Mouse (Mus musculus) layer of hippocampus, adult 18-20 months (tissue): Measurements from ENCODE around the gene Mdfi. TPM values are rescaled to one million over a fixed set of nuclear protein-coding genes. Genes with fewer than 3 reads are reported as not detected.

Source experiments
- DNase-seq, 2 experiments: peaks; one replicate each; pipeline ENCODE4 v3.0.0; 2022; ENCODE audit warnings: low spot score in 2 of 2
- total RNA-seq, 2 experiments: library from RNA; stranded (reverse); gene quantifications; 2 replicates each; pipeline ENCODE4 v1.2.3; 2021

The Mdfi gene
- total RNA-seq, 2 experiments from 2014 or later = 0.56 to 0.57 TPM

GRCm38 (mm10) chr17:47805047-47805835, 29.2 kb downstream of the Mdfi start:
- no peak for DNase-seq

- DNase-seq = no peak
Measured at GRCm38 (mm10) chr17:47803662-47804061, 30.8 kb downstream of the Mdfi start.

- DNase-seq = no peak
Measured at GRCm38 (mm10) chr17:47802806-47803205, 31.7 kb downstream of the Mdfi start.

GRCm38 (mm10) chr17:47797383-47797782, 37.1 kb downstream of the Mdfi start:
- no peak for DNase-seq

- no peak for DNase-seq
Measured at GRCm38 (mm10) chr17:47796968-47797367, 37.5 kb downstream of the Mdfi start.

- no peak for DNase-seq
Measured at GRCm38 (mm10) chr17:47796156-47796816, 38.2 kb downstream of the Mdfi start.

GRCm38 (mm10) chr17:47795446-47795845, 39.0 kb downstream of the Mdfi start:
- peak in 1 of 2 experiments; percentile 42 for DNase-seq

- DNase-seq = peak; percentile 64 to 85
Measured at GRCm38 (mm10) chr17:47793377-47793776, 41.1 kb downstream of the Mdfi start.

- peak in 1 of 2 experiments; percentile 50 for DNase-seq
Measured at GRCm38 (mm10) chr17:47792098-47792863, 42.2 kb downstream of the Mdfi start.

GRCm38 (mm10) chr17:47788996-47789395, 45.5 kb downstream of the Mdfi start:
- no peak for DNase-seq

- DNase-seq = no peak
Measured at GRCm38 (mm10) chr17:47788306-47788705, 46.2 kb downstream of the Mdfi start.

GRCm38 (mm10) chr17:47787632-47788031, 46.9 kb downstream of the Mdfi start:
- no peak for DNase-seq

GRCm38 (mm10) chr17:47784411-47784810, 50.1 kb downstream of the Mdfi start:
- no peak for DNase-seq

- DNase-seq = no peak
Measured at GRCm38 (mm10) chr17:47783445-47784223, 50.9 kb downstream of the Mdfi start.

GRCm38 (mm10) chr17:47782486-47782885, 52.0 kb downstream of the Mdfi start:
- no peak for DNase-seq

- DNase-seq = no peak
Measured at GRCm38 (mm10) chr17:47780470-47780869, 54.0 kb downstream of the Mdfi start.

- no peak for DNase-seq
Measured at GRCm38 (mm10) chr17:47777141-47777540, 57.4 kb downstream of the Mdfi start.

- DNase-seq = no peak
Measured at GRCm38 (mm10) chr17:47773604-47774003, 60.9 kb downstream of the Mdfi start.

- DNase-seq = no peak
Measured at GRCm38 (mm10) chr17:47769389-47770299, 64.8 kb downstream of the Mdfi start.

GRCm38 (mm10) chr17:47768707-47769276, 65.7 kb downstream of the Mdfi start:
- no peak for DNase-seq
